In genomic region chr14:20291391-20291790, GRCm38 (mm10) we compare ENCODE assay signal across 1 mouse cellular context.
TF ChIP-seq lines count a peak whose summit lies in the region.

No protein-coding gene starts in this region.

TF ChIP-seq in MEL, 35 proteins besides CTCF, POLR2A, EP300 and RAD21 (continued from another document):
- no peak for TF ChIP-seq TBP (IDR thresholded peaks at IDR 0.05; ENCODE audit: low read depth, low read length)
- TF ChIP-seq KAT2A (conservative IDR thresholded peaks at IDR 0.05; ENCODE audit: low read depth, low read length): no peak
- TF ChIP-seq NRF1 (IDR thresholded peaks at IDR 0.05; ENCODE audit: insufficient read depth, low read depth, low read length, poor library complexity, severe bottlenecking): no peak
- no peak for TF ChIP-seq ETS1 (IDR thresholded peaks at IDR 0.05; ENCODE audit: low read depth, low read length)
